Mouse (Mus musculus) lung, postnatal 25 days (tissue): ENCODE data around the gene Epsti1.
"Not testable (repeated sequence)": the region's sequence is repeated elsewhere in the genome, so short reads cannot be mapped to it uniquely, and the experiment has no call there.

Source experiments
- DNase-seq: peaks from one replicate; pipeline ENCODE4 v3.0.0; 2022; ENCODE audit warnings: low spot score

The Epsti1 gene

GRCm38 (mm10) chr14:77904171-77904762 is at the start of gene Epsti1:
TSS of gene Epsti1 (plus strand) at chr14:77904239.
- peak; percentile 27 for DNase-seq

GRCm38 (mm10) chr14:77859894-77860293 is 44.1 kb upstream of the Epsti1 start:
- no peak for DNase-seq

GRCm38 (mm10) chr14:77860841-77861560 is 43.0 kb upstream of the Epsti1 start:
- DNase-seq = no peak

GRCm38 (mm10) chr14:77864051-77864450 is 40.0 kb upstream of the Epsti1 start:
- DNase-seq = no peak

GRCm38 (mm10) chr14:77864510-77864909 is 39.5 kb upstream of the Epsti1 start:
- no peak for DNase-seq

- no peak for DNase-seq
Measured at GRCm38 (mm10) chr14:77867601-77868000, 36.4 kb upstream of the Epsti1 start.

GRCm38 (mm10) chr14:77870926-77871325 is 33.1 kb upstream of the Epsti1 start:
- no peak for DNase-seq

GRCm38 (mm10) chr14:77871380-77871975 is 32.6 kb upstream of the Epsti1 start:
- DNase-seq = no peak

- peak; percentile 86 for DNase-seq
Measured at GRCm38 (mm10) chr14:77874304-77875241, 29.5 kb upstream of the Epsti1 start, which contains the start of gene Dnajc15. TSS of gene Dnajc15 (minus strand) at chr14:77875125.

- no peak for DNase-seq
Measured at GRCm38 (mm10) chr14:77876199-77876598, 27.8 kb upstream of the Epsti1 start.

GRCm38 (mm10) chr14:77877876-77878275 is 26.2 kb upstream of the Epsti1 start:
- not testable (repeated sequence) for DNase-seq

- no peak for DNase-seq
Measured at GRCm38 (mm10) chr14:77881998-77882397, 22.0 kb upstream of the Epsti1 start.

- DNase-seq = no peak
Measured at GRCm38 (mm10) chr14:77882669-77883068, 21.4 kb upstream of the Epsti1 start.

GRCm38 (mm10) chr14:77886376-77886775 is 17.7 kb upstream of the Epsti1 start:
- DNase-seq = no peak

- no peak for DNase-seq
Measured at GRCm38 (mm10) chr14:77886941-77887340, 17.1 kb upstream of the Epsti1 start.

GRCm38 (mm10) chr14:77889911-77890310 is 14.1 kb upstream of the Epsti1 start:
- no peak for DNase-seq

GRCm38 (mm10) chr14:77895951-77896350 is 8.1 kb upstream of the Epsti1 start:
- DNase-seq = no peak

GRCm38 (mm10) chr14:77902541-77902940 is 1.5 kb upstream of the Epsti1 start:
- no peak for DNase-seq

- DNase-seq = no peak
Measured at GRCm38 (mm10) chr14:77905466-77905865, 1.4 kb downstream of the Epsti1 start.

- DNase-seq = no peak
Measured at GRCm38 (mm10) chr14:77906586-77906985, 2.5 kb downstream of the Epsti1 start.

GRCm38 (mm10) chr14:77915776-77916175 is 11.7 kb downstream of the Epsti1 start:
- DNase-seq = no peak

GRCm38 (mm10) chr14:77921641-77922040 is 17.6 kb downstream of the Epsti1 start:
- DNase-seq = no peak
